Mouse (Mus musculus) ovary, adult 18-20 months (tissue): ENCODE measurements at regions not wholly inside any gene's neighbourhood (a gene's known extent, or its start where the extent isn't known, plus 50 kb on each side); places are given as distances from the start of the nearest gene placed in this dataset.

Source experiments
- DNase-seq: peaks from one replicate; pipeline ENCODE4 v3.0.0; 2022; ENCODE audit warnings: low spot score, mixed read lengths

- no peak for DNase-seq
Measured at GRCm38 (mm10) chr5:46488140-46488942, 630.9 kb upstream of the Lcorl start.

DNA sequence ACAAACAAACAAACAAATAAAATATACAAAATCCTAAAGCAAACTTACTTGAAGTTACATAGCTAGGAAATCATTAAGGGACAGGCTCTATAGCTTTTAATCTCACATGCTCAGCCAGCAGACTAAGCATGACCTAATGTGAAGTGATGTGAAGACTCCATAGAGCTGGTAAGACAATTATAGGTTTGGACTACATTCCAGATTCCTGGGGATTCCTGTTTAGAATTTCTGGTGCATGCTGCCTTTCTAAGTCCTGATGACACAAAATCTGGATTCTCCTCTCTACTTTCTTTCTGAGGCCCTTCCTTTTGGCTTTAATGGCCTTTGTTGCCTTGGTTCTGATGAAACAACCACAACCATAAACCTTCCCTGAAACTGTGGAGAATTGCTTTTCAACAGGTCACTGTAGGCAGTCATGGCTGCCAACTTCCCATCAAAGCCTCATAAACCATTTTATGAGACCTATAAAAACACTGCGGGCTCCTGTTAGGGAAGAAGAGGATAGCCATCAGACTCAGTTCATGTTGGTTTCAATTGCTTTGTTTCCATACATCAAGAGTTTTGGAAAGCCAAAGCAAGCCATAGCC is 629.4 kb upstream of the Lcorl start:
- DNase-seq, result no peak

- no peak for DNase-seq
Measured at GRCm38 (mm10) chr5:46456356-46456755, 598.9 kb upstream of the Lcorl start.

DNA sequence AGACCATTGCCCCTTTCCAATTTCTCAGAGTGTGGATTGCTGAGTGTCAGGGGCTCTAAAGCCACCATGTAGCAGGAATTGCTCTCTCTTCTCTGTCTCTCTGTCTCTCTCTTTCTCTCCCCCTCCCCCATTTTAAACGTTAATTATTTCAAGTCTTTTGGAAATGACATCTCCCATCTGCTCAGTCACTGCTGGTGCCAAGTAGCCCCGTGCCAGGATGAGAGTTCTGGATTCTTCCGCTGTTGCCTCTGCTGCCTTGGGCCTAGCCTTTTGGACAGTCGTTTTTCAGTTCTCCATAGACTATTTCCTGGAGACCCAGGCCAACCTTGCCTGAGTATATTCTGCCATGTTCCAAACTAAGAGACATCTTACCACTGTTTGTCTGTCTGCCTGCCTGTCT is 590.9 kb upstream of the Lcorl start:
- no peak for DNase-seq

GRCm38 (mm10) chr5:46445844-46446243 is 588.4 kb upstream of the Lcorl start:
- DNase-seq, result no peak

- DNase-seq, result no peak
Measured at GRCm38 (mm10) chr5:46445122-46445521, 587.7 kb upstream of the Lcorl start.

DNA sequence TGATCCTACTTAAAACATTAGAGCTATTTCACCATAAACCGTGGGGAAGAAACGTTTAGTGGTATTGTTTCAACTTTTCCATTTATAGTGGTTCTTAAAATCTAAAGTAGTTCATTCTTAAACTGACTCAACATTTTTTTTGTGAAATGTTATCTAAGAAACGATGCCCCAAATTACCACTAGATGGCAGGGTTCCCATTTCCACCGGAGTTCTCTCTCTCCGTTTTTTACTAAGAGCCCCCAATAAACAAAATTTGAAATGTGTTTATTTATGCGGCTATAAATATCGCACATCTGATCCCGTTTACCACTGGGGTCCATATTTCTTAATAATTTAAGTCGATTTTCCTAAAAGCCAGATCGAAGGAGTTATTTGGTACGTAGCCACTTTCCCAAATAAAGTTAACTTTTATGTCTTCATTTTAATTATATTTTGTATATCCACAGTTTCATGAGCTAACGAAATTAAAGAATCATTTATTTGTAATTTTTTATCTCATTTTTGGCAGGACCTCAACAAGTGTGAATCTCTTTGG is 586.5 kb upstream of the Lcorl start:
- no peak for DNase-seq

GRCm38 (mm10) chr5:46442600-46443248 is 585.3 kb upstream of the Lcorl start:
- no peak for DNase-seq

DNA sequence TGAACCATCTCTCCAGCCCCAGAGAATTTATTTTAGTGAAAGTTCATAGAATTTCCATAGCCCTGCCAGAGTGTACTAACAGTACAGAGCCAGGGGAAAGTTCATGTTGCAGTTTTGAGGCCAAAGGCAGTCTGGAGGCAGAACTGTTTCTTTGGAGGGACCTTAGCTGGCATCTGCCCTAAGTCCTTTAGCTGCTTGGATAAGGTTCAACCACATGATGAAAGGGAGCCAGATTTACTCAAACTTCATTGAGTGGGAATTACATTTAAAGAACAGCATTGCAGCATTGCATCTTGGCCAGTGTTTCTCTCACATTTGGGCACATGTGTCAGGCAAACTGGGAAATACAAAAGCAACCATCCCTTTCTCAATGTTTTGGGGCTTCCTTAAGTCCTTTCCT is 584.3 kb upstream of the Lcorl start:
- DNase-seq, result no peak

DNA sequence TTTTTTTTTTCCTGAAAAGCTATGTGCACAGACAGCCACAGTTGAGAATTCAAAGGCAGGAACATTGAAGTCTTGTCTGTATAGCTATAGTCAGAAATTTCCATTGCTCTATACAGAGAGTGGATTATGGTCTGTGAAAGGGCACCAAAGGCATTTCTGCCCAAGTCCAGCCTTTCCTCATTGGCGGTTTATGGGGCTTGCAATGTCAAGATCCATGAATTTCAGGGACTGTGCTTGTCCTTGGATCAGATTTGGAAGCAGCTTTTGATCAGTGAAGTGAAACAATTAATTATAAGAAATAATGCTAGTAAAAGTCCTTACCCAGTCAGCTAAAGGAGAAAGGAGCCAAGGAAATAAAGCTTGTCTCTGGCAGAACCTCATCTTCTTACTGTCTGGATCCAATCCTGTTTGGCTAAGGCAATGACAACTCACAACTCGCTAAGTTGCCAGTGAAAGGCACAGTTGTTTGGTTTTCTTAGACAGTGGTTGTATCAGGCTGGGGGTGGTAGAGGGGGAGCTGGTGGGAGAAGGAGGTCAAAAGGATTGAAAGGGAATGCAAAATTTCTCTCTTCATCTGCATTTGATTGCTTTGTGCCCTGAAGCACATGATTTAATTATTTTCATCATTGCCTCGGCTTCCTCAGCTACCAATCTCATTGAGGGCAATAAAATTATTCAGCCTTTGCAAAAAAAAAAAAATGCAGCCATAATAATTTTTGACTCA is 574.4 kb upstream of the Lcorl start:
- no peak for DNase-seq

- no peak for DNase-seq
Measured at GRCm38 (mm10) chr5:46422738-46423137, 565.3 kb upstream of the Lcorl start.

DNA sequence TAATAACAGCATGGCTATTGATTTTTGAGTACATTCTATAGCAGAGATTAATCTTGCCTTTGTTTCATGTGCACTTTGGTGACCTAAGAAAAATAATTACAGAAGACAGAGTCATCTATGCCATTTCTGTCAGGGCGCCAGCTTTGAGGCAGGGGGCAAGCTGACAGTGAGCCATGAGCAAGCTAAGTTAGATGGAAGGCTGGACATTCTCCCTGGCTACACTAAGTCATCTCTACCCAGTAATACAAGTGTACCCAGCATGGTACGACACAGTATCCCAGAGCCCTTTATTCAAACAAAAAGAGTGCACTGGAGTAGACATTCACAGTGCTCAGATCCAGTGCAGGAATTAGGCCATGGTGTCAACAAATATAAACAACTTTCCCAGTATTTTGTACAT is 549.6 kb upstream of the Lcorl start:
- DNase-seq, result no peak

- DNase-seq, result no peak
Measured at GRCm38 (mm10) chr5:46406404-46406803, 549.0 kb upstream of the Lcorl start.

DNA sequence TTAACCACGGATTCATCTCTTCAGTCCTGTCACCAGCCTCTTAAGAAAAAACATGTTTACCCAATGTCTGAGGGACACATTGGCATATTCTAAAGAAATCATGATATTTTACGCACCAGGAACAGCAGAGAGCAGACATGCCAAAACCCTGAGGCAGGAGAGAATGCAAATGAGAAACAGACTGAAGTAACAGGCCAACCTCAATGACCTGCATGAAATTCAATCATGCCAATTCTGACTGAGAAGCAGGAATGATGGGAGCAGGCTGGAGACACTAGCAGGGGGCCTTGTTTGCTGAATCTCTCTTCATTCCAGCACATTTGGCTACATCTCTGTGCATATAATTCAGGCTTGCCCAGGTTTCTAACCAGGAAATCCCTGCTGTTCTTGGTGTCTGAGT is 529.2 kb upstream of the Lcorl start:
- no peak for DNase-seq

GRCm38 (mm10) chr5:46367328-46367727 is 509.9 kb upstream of the Lcorl start:
- no peak for DNase-seq

DNA sequence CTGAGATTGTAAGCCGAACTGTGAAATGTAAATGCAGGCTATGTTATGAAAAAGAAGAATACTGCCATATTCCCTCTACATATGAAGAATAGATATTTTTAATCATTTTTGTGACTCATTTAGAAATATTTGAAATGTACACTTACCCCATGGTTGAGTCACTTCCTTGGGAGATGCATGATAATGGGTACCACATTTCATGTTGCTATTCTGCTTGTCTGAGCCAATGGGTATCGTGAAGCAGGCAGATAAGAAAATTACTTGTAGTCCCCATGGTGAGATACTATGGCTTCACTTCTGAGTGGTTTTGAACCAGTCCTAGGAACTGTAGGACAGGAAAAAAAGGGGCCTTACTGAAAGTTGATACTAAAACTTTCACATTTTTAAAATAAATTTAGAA is 506.2 kb upstream of the Lcorl start:
- no peak for DNase-seq

GRCm38 (mm10) chr5:46361637-46362036 is 504.2 kb upstream of the Lcorl start:
- DNase-seq, result no peak

- no peak for DNase-seq
Measured at GRCm38 (mm10) chr5:46348448-46348847, 491.0 kb upstream of the Lcorl start.

- peak; percentile 4 for DNase-seq
Measured at GRCm38 (mm10) chr5:46347368-46348083, 490.1 kb upstream of the Lcorl start.

- no peak for DNase-seq
Measured at GRCm38 (mm10) chr5:46338461-46338860, 481.0 kb upstream of the Lcorl start.

DNA sequence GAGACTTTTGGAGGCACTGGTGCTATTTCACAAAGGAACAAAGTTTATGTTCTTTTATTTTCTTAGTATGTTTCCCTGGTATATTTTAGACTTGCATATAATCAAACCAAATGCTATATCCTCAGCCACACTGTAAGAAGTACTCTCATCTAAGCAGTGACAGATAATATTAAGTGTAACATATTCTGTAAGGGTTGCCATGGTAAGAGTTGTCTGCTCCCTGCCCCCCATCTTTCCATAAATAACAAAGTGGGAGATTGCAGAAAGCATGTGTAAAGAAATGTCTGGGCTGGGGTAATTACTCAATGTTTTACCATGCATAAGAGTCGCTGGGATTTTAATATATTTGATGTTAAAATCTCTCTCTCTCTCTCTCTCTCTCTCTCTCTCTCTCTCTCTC is 473.5 kb upstream of the Lcorl start:
- no peak for DNase-seq
